Mouse (Mus musculus): ENCODE data around the gene Ky. TPM values are rescaled to one million over a fixed set of nuclear protein-coding genes. Genes with fewer than 3 reads are reported as not detected.

Gene Ky
- polyA plus RNA-seq, 1 experiment from 2014 or later = not detected

GRCm38 (mm10) chr9:102499266-102499665 is 6.3 kb upstream of the Ky start:
- Histone ChIP-seq H3K4me2 (replicated peaks; ENCODE audit: low read depth, low read length) (no peak overlapping the region), H3K36me3 (ENCODE audit: control insufficient read depth, insufficient read depth, low read length) (no peaks in the 10 kb centered on the region), H3K9ac (ENCODE audit: low read depth, low read length) (no peak overlapping the region), H3K27me3 (ENCODE audit: control insufficient read depth, insufficient read depth, low read length) (no peaks in the 10 kb centered on the region), H3K4me1 (ENCODE audit: control insufficient read depth, insufficient read depth, low read length) (no peaks in the 10 kb centered on the region), H3K27ac (ENCODE audit: low read depth, low read length) (no peak overlapping the region), H3K9me3 (ENCODE audit: control insufficient read depth, low read length) (no peaks in the 10 kb centered on the region), H3K4me3 (ENCODE audit: low read length) (no peak overlapping the region)
- 85% methylated on average over 4 of the region's 4 CpGs for WGBS
- no peak for ATAC-seq (ENCODE audit: low FRiP score, low TSS enrichment)

GRCm38 (mm10) chr9:102499746-102500145 is 5.8 kb upstream of the Ky start:
- Histone ChIP-seq H3K27ac (ENCODE audit: low read depth, low read length) (no peak overlapping the region), H3K9me3 (ENCODE audit: control insufficient read depth, low read length) (no peaks in the 10 kb centered on the region), H3K4me3 (ENCODE audit: low read length) (no peak overlapping the region), H3K9ac (ENCODE audit: low read depth, low read length) (no peak overlapping the region), H3K27me3 (ENCODE audit: control insufficient read depth, insufficient read depth, low read length) (peaks cover under 1% of the 10 kb centered on the region), H3K4me1 (ENCODE audit: control insufficient read depth, insufficient read depth, low read length) (no peaks in the 10 kb centered on the region), H3K4me2 (replicated peaks; ENCODE audit: low read depth, low read length) (no peak overlapping the region), H3K36me3 (ENCODE audit: control insufficient read depth, insufficient read depth, low read length) (no peaks in the 10 kb centered on the region)
- no peak for ATAC-seq (ENCODE audit: low FRiP score, low TSS enrichment)

GRCm38 (mm10) chr9:102501113-102501512 is 4.4 kb upstream of the Ky start:
- 82% methylated on average over 4 of the region's 4 CpGs for WGBS
- H3K4me2 ChIP-seq (replicated peaks; ENCODE audit: low read depth, low read length) = no peak overlapping the region
- no peak for ATAC-seq (ENCODE audit: low FRiP score, low TSS enrichment)
- H3K27ac ChIP-seq (ENCODE audit: low read depth, low read length) = no peak overlapping the region
- no peak overlapping the region for H3K4me3 ChIP-seq (ENCODE audit: low read length)
- no peaks in the 10 kb centered on the region for H3K9me3 ChIP-seq (ENCODE audit: control insufficient read depth, low read length)
- no peaks in the 10 kb centered on the region for H3K36me3 ChIP-seq (ENCODE audit: control insufficient read depth, insufficient read depth, low read length)
- H3K4me1 ChIP-seq (ENCODE audit: control insufficient read depth, insufficient read depth, low read length) = 0 out of 2 replicates have a peak, but pooled peaks cover under 1% of the 10 kb centered on the region
- H3K27me3 ChIP-seq (ENCODE audit: control insufficient read depth, insufficient read depth, low read length) = peaks cover 13% of the 10 kb centered on the region
- no peak overlapping the region for H3K9ac ChIP-seq (ENCODE audit: low read depth, low read length)

DNA sequence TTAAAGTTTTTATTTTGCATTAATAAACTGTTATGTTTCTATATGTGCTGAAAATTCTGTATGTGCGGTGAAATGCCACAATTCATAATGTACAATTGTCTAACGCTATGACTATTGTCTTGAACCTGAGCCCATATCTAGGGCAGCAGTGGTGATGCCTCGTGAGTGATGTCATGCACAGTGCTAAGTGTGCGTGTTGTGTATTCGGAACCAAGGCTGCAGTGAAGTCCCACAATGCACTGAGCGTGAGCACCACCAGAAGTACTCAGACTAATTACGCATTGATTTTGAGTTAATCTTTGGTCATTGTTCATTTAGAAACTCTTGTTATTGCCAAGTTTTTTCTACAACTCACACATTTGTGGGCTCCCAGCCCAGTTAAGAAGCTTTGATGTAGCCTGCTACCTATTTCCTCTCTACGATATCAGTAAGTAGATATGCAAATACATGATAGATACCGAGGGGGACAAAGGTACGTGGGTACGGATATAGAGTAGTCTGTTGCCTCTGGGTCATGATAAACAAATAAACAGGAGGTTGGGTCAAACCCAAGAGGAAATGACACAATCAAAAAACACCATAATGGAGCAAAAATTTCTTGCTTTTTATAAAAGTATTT is 3.4 kb upstream of the Ky start:
- no peaks in the 10 kb centered on the region for H3K36me3 ChIP-seq (ENCODE audit: control insufficient read depth, insufficient read depth, low read length)
- no peak overlapping the region for H3K27ac ChIP-seq (ENCODE audit: low read depth, low read length)
- H3K4me3 ChIP-seq (ENCODE audit: low read length) = no peak overlapping the region
- ATAC-seq (ENCODE audit: low FRiP score, low TSS enrichment) = no peak
- peaks cover 23% of the 10 kb centered on the region for H3K27me3 ChIP-seq (ENCODE audit: control insufficient read depth, insufficient read depth, low read length)
- H3K9ac ChIP-seq (ENCODE audit: low read depth, low read length) = no peak overlapping the region
- H3K9me3 ChIP-seq (ENCODE audit: control insufficient read depth, low read length) = no peaks in the 10 kb centered on the region
- WGBS = 84% methylated on average over 11 of the region's 11 CpGs
- H3K4me1 ChIP-seq (ENCODE audit: control insufficient read depth, insufficient read depth, low read length) = 0 out of 2 replicates have a peak, but pooled peaks cover 5% of the 10 kb centered on the region
- no peak overlapping the region for H3K4me2 ChIP-seq (replicated peaks; ENCODE audit: low read depth, low read length)

GRCm38 (mm10) chr9:102504716-102505378 is 703 bp upstream of the Ky start:
- ATAC-seq (ENCODE audit: low FRiP score, low TSS enrichment) = no peak
- Histone ChIP-seq H3K27ac (ENCODE audit: low read depth, low read length) (no peak overlapping the region), H3K4me2 (replicated peaks; ENCODE audit: low read depth, low read length) (no peak overlapping the region), H3K9me3 (ENCODE audit: control insufficient read depth, low read length) (no peaks in the 10 kb centered on the region), H3K27me3 (ENCODE audit: control insufficient read depth, insufficient read depth, low read length) (peaks cover 29% of the 10 kb centered on the region), H3K36me3 (ENCODE audit: control insufficient read depth, insufficient read depth, low read length) (no peaks in the 10 kb centered on the region), H3K9ac (ENCODE audit: low read depth, low read length) (no peak overlapping the region), H3K4me3 (ENCODE audit: low read length) (no peak overlapping the region), H3K4me1 (ENCODE audit: control insufficient read depth, insufficient read depth, low read length) (0 out of 2 replicates have a peak, but pooled peaks cover 5% of the 10 kb centered on the region)
- WGBS = 75% methylated on average over 3 of the region's 3 CpGs

DNA sequence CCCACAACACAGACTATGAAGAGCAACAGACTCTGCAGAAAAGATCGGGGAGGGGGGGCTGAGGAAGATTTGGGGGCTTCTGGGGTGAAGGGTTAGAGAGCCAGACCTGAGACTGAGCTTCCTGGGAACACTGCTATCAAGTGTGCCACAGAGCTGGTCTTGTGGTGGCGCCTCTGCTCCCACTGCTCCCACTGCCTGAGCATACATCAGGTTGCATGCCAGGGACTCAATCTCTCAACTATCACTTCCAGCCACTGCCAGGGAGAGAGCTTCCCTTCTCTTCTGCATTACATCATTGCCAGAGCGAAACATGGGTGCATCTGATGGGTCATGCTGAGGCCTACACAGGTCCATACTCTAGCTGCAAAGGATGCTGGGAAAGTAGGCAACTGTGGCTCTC is 2.8 kb downstream of the Ky start:
- H3K27me3 ChIP-seq (ENCODE audit: control insufficient read depth, insufficient read depth, low read length) = peaks cover 29% of the 10 kb centered on the region
- no peak overlapping the region for H3K27ac ChIP-seq (ENCODE audit: low read depth, low read length)
- no peak overlapping the region for H3K9ac ChIP-seq (ENCODE audit: low read depth, low read length)
- H3K4me3 ChIP-seq (ENCODE audit: low read length) = no peak overlapping the region
- H3K4me1 ChIP-seq (ENCODE audit: control insufficient read depth, insufficient read depth, low read length) = 0 out of 2 replicates have a peak, but pooled peaks cover 5% of the 10 kb centered on the region
- H3K36me3 ChIP-seq (ENCODE audit: control insufficient read depth, insufficient read depth, low read length) = no peaks in the 10 kb centered on the region
- WGBS = 94% methylated on average over 3 of the region's 3 CpGs
- H3K9me3 ChIP-seq (ENCODE audit: control insufficient read depth, low read length) = no peaks in the 10 kb centered on the region
- ATAC-seq (ENCODE audit: low FRiP score, low TSS enrichment) = no peak
- H3K4me2 ChIP-seq (replicated peaks; ENCODE audit: low read depth, low read length) = no peak overlapping the region

- no peak overlapping the region for H3K9ac ChIP-seq (ENCODE audit: low read depth, low read length)
- H3K27me3 ChIP-seq (ENCODE audit: control insufficient read depth, insufficient read depth, low read length) = peaks cover 13% of the 10 kb centered on the region
- 42% methylated on average over 8 of the region's 8 CpGs for WGBS
- H3K9me3 ChIP-seq (ENCODE audit: control insufficient read depth, low read length) = no peaks in the 10 kb centered on the region
- ATAC-seq (ENCODE audit: low FRiP score, low TSS enrichment) = peak; percentile 84
- H3K27ac ChIP-seq (ENCODE audit: low read depth, low read length) = no peak overlapping the region
- H3K4me1 ChIP-seq (ENCODE audit: control insufficient read depth, insufficient read depth, low read length) = 0 out of 2 replicates have a peak, but pooled peaks cover under 1% of the 10 kb centered on the region
- H3K36me3 ChIP-seq (ENCODE audit: control insufficient read depth, insufficient read depth, low read length) = no peaks in the 10 kb centered on the region
- no peak overlapping the region for H3K4me3 ChIP-seq (ENCODE audit: low read length)
- no peak overlapping the region for H3K4me2 ChIP-seq (replicated peaks; ENCODE audit: low read depth, low read length)
Measured at GRCm38 (mm10) chr9:102511423-102511822, 5.9 kb downstream of the Ky start.

- no peaks in the 10 kb centered on the region for H3K4me1 ChIP-seq (ENCODE audit: control insufficient read depth, insufficient read depth, low read length)
- H3K9me3 ChIP-seq (ENCODE audit: control insufficient read depth, low read length) = no peaks in the 10 kb centered on the region
- H3K27me3 ChIP-seq (ENCODE audit: control insufficient read depth, insufficient read depth, low read length) = no peaks in the 10 kb centered on the region
- no peak overlapping the region for H3K27ac ChIP-seq (ENCODE audit: low read depth, low read length)
- H3K36me3 ChIP-seq (ENCODE audit: control insufficient read depth, insufficient read depth, low read length) = no peaks in the 10 kb centered on the region
- H3K4me2 ChIP-seq (replicated peaks; ENCODE audit: low read depth, low read length) = no peak overlapping the region
- ATAC-seq (ENCODE audit: low FRiP score, low TSS enrichment) = no peak
- no peak overlapping the region for H3K9ac ChIP-seq (ENCODE audit: low read depth, low read length)
- WGBS = 81% methylated on average over 4 of the region's 4 CpGs
- H3K4me3 ChIP-seq (ENCODE audit: low read length) = no peak overlapping the region
Measured at GRCm38 (mm10) chr9:102513578-102513977, 8.0 kb downstream of the Ky start.

DNA sequence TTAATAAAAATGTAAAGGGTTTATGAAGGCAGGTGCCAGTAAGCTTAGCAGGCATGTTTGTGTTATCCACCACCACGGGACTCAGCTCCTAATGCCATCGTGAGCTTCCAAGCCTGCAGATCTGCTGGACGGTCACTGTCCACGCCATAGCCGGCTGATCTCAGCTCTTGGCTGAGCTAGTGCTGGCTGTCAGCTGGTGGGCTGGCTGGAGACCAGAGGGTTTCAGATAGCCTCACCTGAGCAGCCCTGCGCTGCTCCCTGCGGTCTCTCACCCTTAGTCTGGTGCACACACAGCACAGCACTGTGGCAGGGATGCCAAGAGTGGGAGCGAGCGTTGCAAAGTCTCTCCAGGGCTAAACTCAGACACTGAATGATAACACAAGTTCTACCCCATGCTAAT is 12.9 kb downstream of the Ky start:
- WGBS = 78% methylated on average over 9 of the region's 9 CpGs
- H3K9me3 ChIP-seq (ENCODE audit: control insufficient read depth, low read length) = no peaks in the 10 kb centered on the region
- H3K36me3 ChIP-seq (ENCODE audit: control insufficient read depth, insufficient read depth, low read length) = no peaks in the 10 kb centered on the region
- no peak overlapping the region for H3K27ac ChIP-seq (ENCODE audit: low read depth, low read length)
- H3K27me3 ChIP-seq (ENCODE audit: control insufficient read depth, insufficient read depth, low read length) = no peaks in the 10 kb centered on the region
- H3K4me1 ChIP-seq (ENCODE audit: control insufficient read depth, insufficient read depth, low read length) = 0 out of 2 replicates have a peak, but pooled peaks cover 5% of the 10 kb centered on the region
- ATAC-seq (ENCODE audit: low FRiP score, low TSS enrichment) = no peak
- H3K4me3 ChIP-seq (ENCODE audit: low read length) = no peak overlapping the region
- H3K4me2 ChIP-seq (replicated peaks; ENCODE audit: low read depth, low read length) = no peak overlapping the region
- no peak overlapping the region for H3K9ac ChIP-seq (ENCODE audit: low read depth, low read length)

Measured in kidney, embryonic 14.5 days (tissue).